Mouse (Mus musculus): ENCODE results near the gene Mast4. TPM values are rescaled to one million over a fixed set of nuclear protein-coding genes. Genes with fewer than 3 reads are reported as not detected.

The Mast4 gene
- polyA plus RNA-seq, 1 experiment from 2014 or later: 24.7 TPM

GRCm38 (mm10) chr13:103173545-103174182, 160.6 kb downstream of the Mast4 start:
- Histone ChIP-seq H3K4me1 (no peaks in the 10 kb centered on the region), H3K4me2 (peak overlapping the region; percentile 38), H3K4me3 (replicated peaks) (no peak overlapping the region), H3K36me3 (no peaks in the 10 kb centered on the region), H3K9me3 (replicated peaks) (no peaks in the 10 kb centered on the region), H3K27ac (no peak overlapping the region), H3K9ac (no peak overlapping the region), H3K27me3 (peaks cover 4% of the 10 kb centered on the region; the same call in 1 of the 2 replicates)
- 23% methylated on average over 7 of the region's 7 CpGs for WGBS
- ATAC-seq (replicated peaks; ENCODE audit: low FRiP score): no peak

DNA sequence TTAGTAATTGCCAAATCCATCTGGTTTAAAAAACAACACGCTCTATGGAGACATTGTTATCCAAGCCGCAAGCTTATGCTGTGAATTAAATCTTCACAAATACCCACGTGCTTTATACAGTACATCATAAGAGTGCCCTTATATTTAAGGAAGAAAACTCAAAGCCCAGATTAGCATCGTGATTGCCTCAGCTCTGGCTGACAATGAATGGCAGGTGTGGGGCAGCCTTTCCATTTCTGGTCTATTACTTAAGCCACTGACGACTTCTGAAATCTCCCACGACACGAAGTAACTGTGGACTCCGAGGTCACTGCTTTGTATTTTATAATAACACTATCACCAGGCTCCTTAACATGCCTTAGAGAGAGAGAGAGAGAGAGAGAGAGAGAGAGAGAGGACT, 182.4 kb downstream of the Mast4 start:
- H3K36me3 ChIP-seq: no peaks in the 10 kb centered on the region
- WGBS: 88% methylated on average over 8 of the region's 8 CpGs
- H3K9me3 ChIP-seq (replicated peaks): no peaks in the 10 kb centered on the region
- no peak overlapping the region for H3K27ac ChIP-seq
- H3K4me1 ChIP-seq: no peaks in the 10 kb centered on the region
- no peaks in the 10 kb centered on the region for H3K27me3 ChIP-seq
- no peak overlapping the region for H3K4me3 ChIP-seq (replicated peaks)
- no peak overlapping the region for H3K4me2 ChIP-seq
- no peak overlapping the region for H3K9ac ChIP-seq
- no peak for ATAC-seq (replicated peaks; ENCODE audit: low FRiP score)

GRCm38 (mm10) chr13:103151171-103151570, 183.1 kb downstream of the Mast4 start:
- no peaks in the 10 kb centered on the region for H3K4me1 ChIP-seq
- no peaks in the 10 kb centered on the region for H3K27me3 ChIP-seq
- no peaks in the 10 kb centered on the region for H3K9me3 ChIP-seq (replicated peaks)
- WGBS: 55% methylated on average over 11 of the region's 11 CpGs
- H3K4me3 ChIP-seq (replicated peaks): no peak overlapping the region
- H3K27ac ChIP-seq: no peak overlapping the region
- H3K9ac ChIP-seq: no peak overlapping the region
- no peak overlapping the region for H3K4me2 ChIP-seq
- no peaks in the 10 kb centered on the region for H3K36me3 ChIP-seq
- no peak for ATAC-seq (replicated peaks; ENCODE audit: low FRiP score)

GRCm38 (mm10) chr13:103150671-103151070, 183.6 kb downstream of the Mast4 start:
- Histone ChIP-seq H3K27me3 (no peaks in the 10 kb centered on the region), H3K4me3 (replicated peaks) (no peak overlapping the region), H3K27ac (no peak overlapping the region), H3K9ac (no peak overlapping the region), H3K4me2 (no peak overlapping the region), H3K9me3 (replicated peaks) (no peaks in the 10 kb centered on the region), H3K4me1 (no peaks in the 10 kb centered on the region), H3K36me3 (no peaks in the 10 kb centered on the region)
- ATAC-seq (replicated peaks; ENCODE audit: low FRiP score): no peak
- WGBS: 89% methylated on average over 4 of the region's 4 CpGs

DNA sequence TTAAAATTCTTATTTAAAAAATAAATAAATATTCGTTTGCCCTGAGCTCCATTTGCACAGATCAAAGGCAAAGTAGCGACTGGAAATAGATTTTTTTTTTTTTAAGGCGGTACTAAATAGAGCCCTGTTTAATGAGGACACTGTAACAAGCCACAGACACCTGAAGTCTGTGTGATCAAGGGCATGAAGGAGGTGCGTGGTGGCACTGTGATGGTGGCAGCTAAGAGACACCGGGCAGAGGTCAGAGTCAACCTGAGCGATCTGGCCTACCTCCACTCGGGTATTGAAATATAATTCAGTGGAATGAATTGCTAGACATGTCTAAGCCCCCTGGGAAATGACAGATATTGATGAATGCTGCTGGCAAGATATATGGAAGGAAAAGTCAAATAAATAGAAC, 184.9 kb downstream of the Mast4 start:
- no peak overlapping the region for H3K4me3 ChIP-seq (replicated peaks)
- no peak overlapping the region for H3K27ac ChIP-seq
- no peaks in the 10 kb centered on the region for H3K27me3 ChIP-seq
- H3K4me2 ChIP-seq: no peak overlapping the region
- no peak for ATAC-seq (replicated peaks; ENCODE audit: low FRiP score)
- H3K9ac ChIP-seq: no peak overlapping the region
- H3K36me3 ChIP-seq: no peaks in the 10 kb centered on the region
- 76% methylated on average over 7 of the region's 7 CpGs for WGBS
- no peaks in the 10 kb centered on the region for H3K9me3 ChIP-seq (replicated peaks)
- no peaks in the 10 kb centered on the region for H3K4me1 ChIP-seq

- H3K36me3 ChIP-seq: no peaks in the 10 kb centered on the region
- no peak overlapping the region for H3K9ac ChIP-seq
- H3K4me2 ChIP-seq: no peak overlapping the region
- no peak for ATAC-seq (replicated peaks; ENCODE audit: low FRiP score)
- 74% methylated on average over 5 of the region's 5 CpGs for WGBS
- no peak overlapping the region for H3K27ac ChIP-seq
- no peaks in the 10 kb centered on the region for H3K4me1 ChIP-seq
- no peak overlapping the region for H3K4me3 ChIP-seq (replicated peaks)
- H3K9me3 ChIP-seq (replicated peaks): no peaks in the 10 kb centered on the region
- H3K27me3 ChIP-seq: no peaks in the 10 kb centered on the region
These were observed 190.0 kb downstream of the Mast4 start for GRCm38 (mm10) chr13:103144343-103144742.

DNA sequence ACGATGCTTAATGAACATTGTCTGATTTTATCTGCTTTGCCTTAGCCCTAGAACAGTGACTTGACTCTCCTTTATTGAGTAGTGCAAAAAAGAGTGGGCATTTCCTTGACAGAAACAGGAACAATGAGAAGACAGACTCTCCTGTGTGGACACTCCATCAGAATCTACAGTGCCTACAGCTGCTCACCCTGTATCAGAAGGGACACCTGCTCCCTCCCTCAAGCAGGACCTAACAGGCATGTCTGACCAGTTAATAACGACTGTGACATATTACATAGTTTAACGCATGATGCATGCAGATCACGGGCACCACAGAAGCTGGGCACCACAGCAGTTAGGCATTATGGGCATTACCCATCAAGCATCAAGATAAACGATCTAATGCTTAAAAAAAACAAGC, 193.0 kb downstream of the Mast4 start:
- 79% methylated on average over 5 of the region's 5 CpGs for WGBS
- Histone ChIP-seq H3K9ac (no peak overlapping the region), H3K9me3 (replicated peaks) (no peaks in the 10 kb centered on the region), H3K4me2 (no peak overlapping the region), H3K27ac (no peak overlapping the region), H3K36me3 (no peaks in the 10 kb centered on the region), H3K4me3 (replicated peaks) (no peak overlapping the region), H3K27me3 (no peaks in the 10 kb centered on the region), H3K4me1 (no peaks in the 10 kb centered on the region)
- ATAC-seq (replicated peaks; ENCODE audit: low FRiP score): no peak

- 94% methylated on average over 13 of the region's 13 CpGs for WGBS
- H3K4me1 ChIP-seq: no peaks in the 10 kb centered on the region
These were observed 194.2 kb downstream of the Mast4 start for GRCm38 (mm10) chr13:103140051-103140450.

GRCm38 (mm10) chr13:103138298-103138697, 196.0 kb downstream of the Mast4 start:
- H3K4me1 ChIP-seq: no peaks in the 10 kb centered on the region
- no peak overlapping the region for H3K4me2 ChIP-seq
- no peaks in the 10 kb centered on the region for H3K27me3 ChIP-seq
- H3K9ac ChIP-seq: no peak overlapping the region
- H3K27ac ChIP-seq: no peak overlapping the region
- no peaks in the 10 kb centered on the region for H3K9me3 ChIP-seq (replicated peaks)
- no peak overlapping the region for H3K4me3 ChIP-seq (replicated peaks)
- no peaks in the 10 kb centered on the region for H3K36me3 ChIP-seq
- no peak for ATAC-seq (replicated peaks; ENCODE audit: low FRiP score)

More at GRCm38 (mm10) chr13:103140051-103140450, 194.2 kb downstream of the Mast4 start:
- no peak for ATAC-seq (replicated peaks; ENCODE audit: low FRiP score)
- Histone ChIP-seq H3K27ac (no peak overlapping the region), H3K36me3 (no peaks in the 10 kb centered on the region), H3K4me2 (no peak overlapping the region), H3K4me3 (replicated peaks) (no peak overlapping the region), H3K9ac (no peak overlapping the region), H3K9me3 (replicated peaks) (no peaks in the 10 kb centered on the region), H3K27me3 (no peaks in the 10 kb centered on the region)

DNA sequence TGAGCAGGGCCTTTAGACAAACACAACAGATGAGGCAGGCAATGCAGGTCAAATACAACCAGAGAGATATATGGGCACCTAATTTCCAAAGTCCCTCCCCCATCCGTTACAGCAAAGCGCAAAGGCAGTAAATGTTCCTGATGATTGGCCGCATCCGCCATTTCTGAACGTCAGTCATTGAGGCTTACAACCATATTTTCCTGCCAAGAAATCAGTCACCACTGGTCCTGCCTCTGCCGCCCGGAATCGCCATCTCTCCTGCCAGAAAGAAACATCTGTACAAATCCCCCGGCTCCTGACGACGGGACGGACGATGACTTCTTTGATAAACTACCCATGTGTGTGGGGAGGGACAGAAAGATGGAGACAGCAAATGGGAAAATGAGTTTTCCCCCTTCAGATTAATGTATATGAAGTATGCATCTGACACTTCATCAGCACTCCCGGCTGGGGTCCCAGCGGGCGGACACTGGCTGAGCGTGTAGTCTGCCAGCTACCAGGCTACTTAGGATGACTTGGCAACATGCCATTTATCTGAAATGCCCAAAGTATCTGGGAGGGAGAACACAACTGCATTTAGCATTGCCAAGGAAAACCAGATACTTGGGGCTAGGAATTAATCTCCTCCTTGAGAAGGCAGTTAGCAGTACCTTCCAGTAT, 198.9 kb downstream of the Mast4 start:
- Histone ChIP-seq H3K9ac (no peak overlapping the region), H3K4me1 (no peaks in the 10 kb centered on the region), H3K4me3 (replicated peaks) (no peak overlapping the region), H3K27me3 (no peaks in the 10 kb centered on the region), H3K9me3 (replicated peaks) (no peaks in the 10 kb centered on the region), H3K36me3 (no peaks in the 10 kb centered on the region), H3K4me2 (no peak overlapping the region), H3K27ac (no peak overlapping the region)
- 79% methylated on average over 17 of the region's 17 CpGs for WGBS
- no peak for ATAC-seq (replicated peaks; ENCODE audit: low FRiP score)

- Histone ChIP-seq H3K4me2 (no peak overlapping the region), H3K27ac (no peak overlapping the region), H3K4me1 (peaks cover 10% of the 10 kb centered on the region), H3K36me3 (no peaks in the 10 kb centered on the region), H3K27me3 (no peaks in the 10 kb centered on the region), H3K9ac (no peak overlapping the region), H3K9me3 (replicated peaks) (no peaks in the 10 kb centered on the region), H3K4me3 (replicated peaks) (no peak overlapping the region)
- ATAC-seq (replicated peaks; ENCODE audit: low FRiP score): no peak
- WGBS: 89% methylated on average over 2 of the region's 2 CpGs
These were observed 202.5 kb downstream of the Mast4 start for GRCm38 (mm10) chr13:103131781-103132180.

GRCm38 (mm10) chr13:103129130-103129797, 205.0 kb downstream of the Mast4 start:
- Histone ChIP-seq H3K4me1 (peaks cover 21% of the 10 kb centered on the region), H3K27ac (0 out of 2 replicates have a peak overlapping the region, but pooled peaks have one; percentile 22), H3K9ac (no peak overlapping the region), H3K27me3 (no peaks in the 10 kb centered on the region), H3K4me3 (replicated peaks) (no peak overlapping the region), H3K9me3 (replicated peaks) (no peaks in the 10 kb centered on the region), H3K4me2 (no peak overlapping the region), H3K36me3 (no peaks in the 10 kb centered on the region)
- no peak for ATAC-seq (replicated peaks; ENCODE audit: low FRiP score)
- WGBS: 53% methylated on average over 6 of the region's 6 CpGs
